Mouse (Mus musculus) spleen, adult 2 months (tissue): ENCODE measurements at regions not wholly inside any gene's neighbourhood (a gene's known extent, or its start where the extent isn't known, plus 50 kb on each side); places are given as distances from the start of the nearest gene placed in this dataset.

Experiments
- CTCF ChIP-seq: fragments of 200-500 bp; IDR thresholded peaks from 2 replicates; pipeline ENCODE4 v1.5.1; 2011; ENCODE audit warnings: mild to moderate bottlenecking, inconsistent platforms; ENCODE audit not compliant: insufficient read depth, insufficient read length, insufficient replicate concordance; ENCODE audit errors: extremely low read depth
- POLR2A ChIP-seq: fragments of 200-500 bp; IDR thresholded peaks from 2 replicates; pipeline ENCODE4 v1.6.1; 2011; ENCODE audit warnings: low read depth, low read length, inconsistent platforms

DNA sequence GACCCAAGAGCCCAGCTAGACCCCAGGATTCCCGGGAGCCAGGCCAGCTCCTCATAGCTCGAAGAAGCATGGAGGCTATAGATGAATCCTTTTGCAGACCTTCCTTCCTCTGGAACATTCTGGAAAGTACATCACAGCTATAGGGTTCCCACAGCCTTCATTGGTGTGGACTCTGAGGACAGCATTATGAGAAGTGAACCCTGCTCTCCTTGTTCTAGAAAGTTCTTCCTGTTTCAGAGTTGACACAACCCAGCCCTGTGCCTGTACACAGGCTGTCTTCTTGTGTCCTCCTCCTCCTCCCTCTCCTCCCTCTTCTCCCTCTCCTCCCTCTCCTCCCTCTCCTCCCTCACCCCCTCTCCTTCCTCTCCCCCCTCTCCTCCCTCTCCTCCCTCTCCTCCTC is 82.9 kb downstream of the Cryaa start:
- TF ChIP-seq CTCF = no peak
- TF ChIP-seq POLR2A = no peak
